In genomic region chr10:95970744-95971212, GRCm38 (mm10) we compare ENCODE assay signal across 10 mouse cellular contexts. TPM values are rescaled to one million over a fixed set of nuclear protein-coding genes. Genes with fewer than 3 reads are reported as not detected.
DNase-seq lines count a peak whose midpoint lies in the region; ATAC-seq and TF ChIP-seq lines count a peak whose summit lies in the region.
"Had no signal": no experiment of that assay in that cellular context is flagged by ENCODE, and none has a peak within 500 bp of the region (broad histone marks: within the 10 kb centered on the region; RNA-seq: fewer than 3 reads in every experiment).

No protein-coding gene starts in this region.

- 10% methylated on average over 3 of the region's 3 CpGs for WGBS in heart, embryonic 13.5 days
- WGBS in liver, postnatal 0 days (ENCODE audit: insufficient replicate concordance): 19% methylated on average over 3 of the region's 3 CpGs
- 90% methylated on average over 3 of the region's 3 CpGs for WGBS in forebrain, embryonic 10.5 days

- H3K36me3 ChIP-seq in MEL (ENCODE audit: control insufficient read depth in 1 of 2, insufficient read depth in 2 of 2, low read length in 2 of 2): peaks cover 0 to 13% of the 10 kb centered on the region in 2 experiments; a peak in 3 of 4 replicates
- peaks cover 15% of the 10 kb centered on the region for H3K36me3 ChIP-seq in heart, embryonic 13.5 days
- peaks cover 9% of the 10 kb centered on the region for H3K36me3 ChIP-seq in liver, postnatal 0 days (replicated peaks; ENCODE audit: insufficient read depth, low read length)
- H3K36me3 ChIP-seq in forebrain, embryonic 10.5 days (replicated peaks): peaks cover 2% of the 10 kb centered on the region; the same call in 1 of the 2 replicates

- no peak for TF ChIP-seq EP300 in MEL (IDR thresholded peaks at IDR 0.05; ENCODE audit: low read depth in 1 of 2, low read length in 2 of 2)
- TF ChIP-seq EP300 in liver, postnatal 0 days (IDR thresholded peaks at IDR 0.05; ENCODE audit: low read depth): no peak

- TF ChIP-seq POLR2A in MEL (IDR thresholded peaks at IDR 0.05; ENCODE audit: control insufficient read depth in 1 of 2, insufficient read depth in 1 of 2, low read depth in 1 of 2, low read length in 2 of 2, poor library complexity in 1 of 2): no peak

- ATAC-seq in heart, embryonic 13.5 days (ENCODE audit: extremely low read depth, insufficient number of reproducible peaks, low FRiP score, low TSS enrichment): no peak; the same call in 1 of the 2 replicates
- no peak for ATAC-seq in liver, postnatal 0 days

- H3K4me2 ChIP-seq in heart, embryonic 13.5 days: peak overlapping the region; percentile 66
- H3K4me2 ChIP-seq in liver, postnatal 0 days (ENCODE audit: low read depth, low read length): peak overlapping the region; percentile 62
- H3K4me2 ChIP-seq: hindbrain, embryonic 12.5 days; limb, embryonic 15.5 days had no signal

- no peaks in the 10 kb centered on the region for H3K27me3 ChIP-seq in MEL (ENCODE audit: control insufficient read depth in 1 of 2, insufficient read depth in 2 of 2, low read length in 2 of 2)
- no peaks in the 10 kb centered on the region for H3K27me3 ChIP-seq in heart, embryonic 13.5 days (replicated peaks)
- no peaks in the 10 kb centered on the region for H3K27me3 ChIP-seq in liver, postnatal 0 days (ENCODE audit: insufficient read depth, low read length)
- no peaks in the 10 kb centered on the region for H3K27me3 ChIP-seq in forebrain, embryonic 10.5 days (ENCODE audit: poor library complexity, severe bottlenecking)
- H3K27me3 ChIP-seq: hindbrain, embryonic 12.5 days; limb, embryonic 15.5 days had no signal

- peaks cover 9% of the 10 kb centered on the region for H3K79me2 ChIP-seq in MEL (ENCODE audit: control insufficient read depth, insufficient read depth, low read length, poor library complexity)

- no peak for TF ChIP-seq CTCF in MEL (IDR thresholded peaks at IDR 0.05 in 2 of 3, conservative IDR thresholded peaks at IDR 0.05 in 1 of 3; ENCODE audit: control insufficient read depth in 1 of 3, insufficient read depth in 1 of 3, low read depth in 2 of 3, low read length in 3 of 3, poor library complexity in 1 of 3, severe bottlenecking in 1 of 3)
- no peak for TF ChIP-seq CTCF in liver, postnatal 0 days (IDR thresholded peaks at IDR 0.05; ENCODE audit: low read depth)

- no peaks in the 10 kb centered on the region for H3K9me3 ChIP-seq in MEL (replicated peaks; ENCODE audit: insufficient read depth, low read length)
- no peaks in the 10 kb centered on the region for H3K9me3 ChIP-seq in heart, embryonic 13.5 days
- no peaks in the 10 kb centered on the region for H3K9me3 ChIP-seq in liver, postnatal 0 days (ENCODE audit: low read length)
- H3K9me3 ChIP-seq in forebrain, embryonic 10.5 days: no peaks in the 10 kb centered on the region
- H3K9me3 ChIP-seq: hindbrain, embryonic 12.5 days; limb, embryonic 15.5 days had no signal

- peak overlapping the region; percentile 52 to 57 for H3K4me3 ChIP-seq in MEL (ENCODE audit: control insufficient read depth in 1 of 2, insufficient read depth in 1 of 2, low read depth in 2 of 2, low read length in 2 of 2)
- peak overlapping the region; percentile 21 for H3K4me3 ChIP-seq in heart, embryonic 13.5 days
- peak overlapping the region; percentile 29 for H3K4me3 ChIP-seq in liver, postnatal 0 days (ENCODE audit: low read depth, low read length)
- no peak overlapping the region for H3K4me3 ChIP-seq in forebrain, embryonic 10.5 days
- H3K4me3 ChIP-seq: hindbrain, embryonic 12.5 days; limb, embryonic 15.5 days had no signal

- H3K9ac ChIP-seq in MEL (ENCODE audit: control insufficient read depth, low read depth, low read length, poor library complexity, severe bottlenecking): peak overlapping the region; percentile 59
- peak overlapping the region; percentile 67 for H3K9ac ChIP-seq in heart, embryonic 13.5 days
- H3K9ac ChIP-seq in liver, postnatal 0 days (replicated peaks): peak overlapping the region; percentile 34
- H3K9ac ChIP-seq: hindbrain, embryonic 12.5 days; limb, embryonic 15.5 days had no signal

- peaks cover 5 to 9% of the 10 kb centered on the region in 2 experiments; a peak in 3 of 4 replicates for H3K4me1 ChIP-seq in MEL (ENCODE audit: control insufficient read depth in 1 of 2, insufficient read depth in 2 of 2, low read length in 2 of 2)
- peaks cover 31% of the 10 kb centered on the region for H3K4me1 ChIP-seq in heart, embryonic 13.5 days
- H3K4me1 ChIP-seq in liver, postnatal 0 days (ENCODE audit: insufficient read depth): 0 out of 2 replicates have a peak, but pooled peaks cover 8% of the 10 kb centered on the region
- no peaks in the 10 kb centered on the region for H3K4me1 ChIP-seq in forebrain, embryonic 10.5 days
- H3K4me1 ChIP-seq: hindbrain, embryonic 12.5 days; limb, embryonic 15.5 days had no signal

- DNase-seq in A20 (ENCODE audit: low read depth, low spot score) (peak; percentile 63), MEL (ENCODE audit: low read depth, low spot score) (peak; percentile 68)
- no peak for DNase-seq in liver, postnatal 0 days
- no peak for DNase-seq in kidney, postnatal 25 days
- no peak for DNase-seq in forebrain, embryonic 10.5 days (ENCODE audit: extremely low spot score, low spot score)
- DNase-seq in kidney, adult 9 months: no peak
- DNase-seq: cerebellum, postnatal 25 days had no signal

- TF ChIP-seq RAD21 in MEL (IDR thresholded peaks at IDR 0.05; ENCODE audit: low read depth, low read length): no peak

- no peak overlapping the region for H3K27ac ChIP-seq in MEL (ENCODE audit: control insufficient read depth, low read depth, low read length)
- peak overlapping the region; percentile 85 for H3K27ac ChIP-seq in heart, embryonic 13.5 days (replicated peaks)
- peak overlapping the region; percentile 34; the same call in 1 of the 2 replicates for H3K27ac ChIP-seq in liver, postnatal 0 days (ENCODE audit: low read depth)
- H3K27ac ChIP-seq in forebrain, embryonic 10.5 days: no peak overlapping the region
- H3K27ac ChIP-seq: hindbrain, embryonic 12.5 days; limb, embryonic 15.5 days had no signal

TF ChIP-seq in MEL, 35 proteins besides CTCF, POLR2A, EP300 and RAD21:
- TF ChIP-seq POLR2AphosphoS2 (IDR thresholded peaks at IDR 0.05; ENCODE audit: low read length): no peak
- no peak for TF ChIP-seq POLR2AphosphoS5 (IDR thresholded peaks at IDR 0.05; ENCODE audit: borderline replicate concordance, low read depth, low read length)
- TF ChIP-seq MAZ (IDR thresholded peaks at IDR 0.05; ENCODE audit: low read depth, low read length): no peak
- TF ChIP-seq USF2 (IDR thresholded peaks at IDR 0.05; ENCODE audit: borderline replicate concordance in 1 of 2, insufficient read depth in 1 of 2, low read depth in 1 of 2, low read length in 2 of 2): no peak
- TF ChIP-seq ZC3H11A (IDR thresholded peaks at IDR 0.05; ENCODE audit: low read depth, low read length): no peak
- TF ChIP-seq TBP (IDR thresholded peaks at IDR 0.05; ENCODE audit: low read depth, low read length): no peak
- TF ChIP-seq SIN3A (IDR thresholded peaks at IDR 0.05; ENCODE audit: low read length): peak; percentile 23; the same call in 1 of the 2 replicates
- TF ChIP-seq GABPA (IDR thresholded peaks at IDR 0.05; ENCODE audit: low read depth, low read length): no peak
- TF ChIP-seq MXI1 (IDR thresholded peaks at IDR 0.05; ENCODE audit: low read depth, low read length): 0 out of 2 replicates have a peak, but pooled peaks have one; percentile 23
- peak; percentile 47; the same call in 1 of the 2 replicates for TF ChIP-seq GATA1 (IDR thresholded peaks at IDR 0.05; ENCODE audit: low read depth, low read length)
- no peak for TF ChIP-seq HCFC1 (IDR thresholded peaks at IDR 0.05; ENCODE audit: low read depth, low read length)
- peak; percentile 17; the same call in 1 of the 2 replicates for TF ChIP-seq ETS1 (IDR thresholded peaks at IDR 0.05; ENCODE audit: low read depth, low read length)

RNA-seq across cellular contexts. Expression of gene Eea1, which starts 30.3 kb away (rescaled TPM):
- total RNA-seq in MEL (2012; rRNA removed): 10.2 and 10.7 TPM in 2 replicates
- polyA plus RNA-seq in MEL (2012; ENCODE audit: insufficient read depth in 1 of 2, insufficient read length in 2 of 2, low read depth in 1 of 2, low replicate concordance in 2 of 2, missing spikeins in 1 of 2): 10 to 100 TPM in 1 of 2 experiments, 1 to 10 TPM in 1; 9.2 to 43.5 TPM
- polyA plus RNA-seq in heart, embryonic 13.5 days (2015; fragmentation: Nextera tagmentation; extraction: Ambion mirVana): 15.9 and 17.6 TPM in 2 replicates
- 9.9 and 10.3 TPM in 2 replicates for polyA plus RNA-seq in liver, postnatal 0 days (2015; fragmentation: Nextera tagmentation; extraction: Ambion mirVana)
- 8.6 and 9.4 TPM in 2 replicates for polyA plus RNA-seq in forebrain, embryonic 10.5 days (2016; fragmentation: Nextera tagmentation; extraction: Ambion mirVana)

Comparison
In these comparisons a context has a peak if more than half of its experiments do, and no peak if none do; other contexts are left out.
1. DNase-seq: peak in A20 (single experiment) and MEL (single experiment); none in liver, postnatal 0 days (single experiment), kidney, postnatal 25 days (0 of 2), forebrain, embryonic 10.5 days (single experiment) and kidney, adult 9 months (single experiment).
2. H3K27ac ChIP-seq: peak in heart, embryonic 13.5 days (single experiment) and liver, postnatal 0 days (single experiment); none in MEL (single experiment) and forebrain, embryonic 10.5 days (single experiment).
3. Peak in every context shown above with its lines, with median percentiles within 50 percentile points of each other: H3K9ac ChIP-seq.